Mouse (Mus musculus) fat pad, adult 2 months (tissue): ENCODE measurements at regions not wholly inside any gene's neighbourhood (a gene's known extent, or its start where the extent isn't known, plus 50 kb on each side); places are given as distances from the start of the nearest gene placed in this dataset.

Source experiments
- DNase-seq: peaks from one replicate; pipeline ENCODE4 v3.0.0-alpha.2; 2011; ENCODE audit warnings: low read depth, low spot score; ENCODE audit errors: extremely low read depth

GRCm38 (mm10) chr19:14799002-14799401, 201.2 kb upstream of the Tle4 start:
- DNase-seq = no peak

GRCm38 (mm10) chr19:14798417-14798816, 200.6 kb upstream of the Tle4 start:
- DNase-seq = no peak

- no peak for DNase-seq
Observed at GRCm38 (mm10) chr19:14795910-14796309, 198.1 kb upstream of the Tle4 start.

GRCm38 (mm10) chr19:14789992-14790391, 192.1 kb upstream of the Tle4 start:
- DNase-seq = no peak

- DNase-seq = no peak
Observed at GRCm38 (mm10) chr19:14788630-14789029, 190.8 kb upstream of the Tle4 start.

GRCm38 (mm10) chr19:14786868-14787267, 189.0 kb upstream of the Tle4 start:
- DNase-seq = no peak

- no peak for DNase-seq
Observed at GRCm38 (mm10) chr19:14785661-14786060, 187.8 kb upstream of the Tle4 start.

- no peak for DNase-seq
Observed at GRCm38 (mm10) chr19:14777709-14778108, 179.9 kb upstream of the Tle4 start.

- no peak for DNase-seq
Observed at GRCm38 (mm10) chr19:14777198-14777597, 179.3 kb upstream of the Tle4 start.

GRCm38 (mm10) chr19:14776791-14777190, 178.9 kb upstream of the Tle4 start:
- no peak for DNase-seq

- no peak for DNase-seq
Observed at GRCm38 (mm10) chr19:14772794-14773193, 174.9 kb upstream of the Tle4 start.

- DNase-seq = no peak
Observed at GRCm38 (mm10) chr19:14752646-14753045, 154.8 kb upstream of the Tle4 start.

- DNase-seq = no peak
Observed at GRCm38 (mm10) chr19:14742361-14742760, 144.5 kb upstream of the Tle4 start.

- DNase-seq = no peak
Observed at GRCm38 (mm10) chr19:14740936-14741335, 143.1 kb upstream of the Tle4 start.

- DNase-seq = no peak
Observed at GRCm38 (mm10) chr19:14740139-14740538, 142.3 kb upstream of the Tle4 start.

GRCm38 (mm10) chr19:14736514-14736913, 138.7 kb upstream of the Tle4 start:
- DNase-seq = no peak

GRCm38 (mm10) chr19:14725329-14725728, 127.5 kb upstream of the Tle4 start:
- DNase-seq = no peak

- DNase-seq = no peak
Observed at GRCm38 (mm10) chr19:14724637-14725036, 126.8 kb upstream of the Tle4 start.

- DNase-seq = no peak
Observed at GRCm38 (mm10) chr19:14705791-14706190, 107.9 kb upstream of the Tle4 start.

- no peak for DNase-seq
Observed at GRCm38 (mm10) chr19:14701116-14701515, 103.3 kb upstream of the Tle4 start.

GRCm38 (mm10) chr19:14695369-14695768, 97.5 kb upstream of the Tle4 start:
- DNase-seq = no peak

GRCm38 (mm10) chr19:14692183-14692582, 94.3 kb upstream of the Tle4 start:
- DNase-seq = no peak

- DNase-seq = no peak
Observed at GRCm38 (mm10) chr19:14685628-14686027, 87.8 kb upstream of the Tle4 start.

- DNase-seq = no peak
Observed at GRCm38 (mm10) chr19:14684669-14685068, 86.8 kb upstream of the Tle4 start.
